Mouse (Mus musculus): Measurements from ENCODE around the gene Clic5.

The Clic5 gene

GRCm38 (mm10) chr17:44271426-44271825 lies 83.0 kb downstream of the Clic5 start:
- DNase-seq, result no peak

- DNase-seq, result no peak
These were observed 86.4 kb downstream of the Clic5 start for GRCm38 (mm10) chr17:44274804-44275203.

GRCm38 (mm10) chr17:44288320-44288719 lies 99.9 kb downstream of the Clic5 start:
- no peak for DNase-seq

- DNase-seq, result no peak
These were observed 108.8 kb downstream of the Clic5 start for GRCm38 (mm10) chr17:44297221-44297620.

- DNase-seq, result peak; percentile 19 to 35
These were observed 111.9 kb downstream of the Clic5 start for GRCm38 (mm10) chr17:44300236-44300635.

- DNase-seq, result peak; percentile 35 to 50
These were observed 112.3 kb downstream of the Clic5 start for GRCm38 (mm10) chr17:44300723-44301122.

GRCm38 (mm10) chr17:44301224-44301811 lies 112.9 kb downstream of the Clic5 start:
- DNase-seq, result no peak

- DNase-seq, result no peak
These were observed 115.7 kb downstream of the Clic5 start for GRCm38 (mm10) chr17:44304076-44304475.

GRCm38 (mm10) chr17:44309914-44310622 lies 121.7 kb downstream of the Clic5 start:
- no peak for DNase-seq

GRCm38 (mm10) chr17:44325314-44325713 lies 136.9 kb downstream of the Clic5 start:
- DNase-seq, result no peak

- DNase-seq, result no peak
These were observed 139.1 kb downstream of the Clic5 start for GRCm38 (mm10) chr17:44327279-44328146.

- peak in 1 of 2 experiments; percentile 25 for DNase-seq
These were observed 139.7 kb downstream of the Clic5 start for GRCm38 (mm10) chr17:44328147-44328482.
